Mouse (Mus musculus): Measurements from ENCODE around the gene Ap2b1.
"Not testable (repeated sequence)": the region's sequence is repeated elsewhere in the genome, so short reads cannot be mapped to it uniquely, and the experiment has no call there.

The Ap2b1 gene

GRCm38 (mm10) chr11:83298225-83299195 is at the start of gene Ap2b1:
TSS of gene Ap2b1 (plus strand) at chr11:83299024.
- in situ Hi-C loops (cut with MboI, MseI): no loop called here

- in situ Hi-C loops (cut with MboI, MseI): not testable (repeated sequence)
These were observed 41.6 kb upstream of the Ap2b1 start for GRCm38 (mm10) chr11:83257211-83257610.

- in situ Hi-C loops (cut with MboI, MseI): no loop called here
These were observed 36.2 kb upstream of the Ap2b1 start for GRCm38 (mm10) chr11:83262673-83263072.

DNA sequence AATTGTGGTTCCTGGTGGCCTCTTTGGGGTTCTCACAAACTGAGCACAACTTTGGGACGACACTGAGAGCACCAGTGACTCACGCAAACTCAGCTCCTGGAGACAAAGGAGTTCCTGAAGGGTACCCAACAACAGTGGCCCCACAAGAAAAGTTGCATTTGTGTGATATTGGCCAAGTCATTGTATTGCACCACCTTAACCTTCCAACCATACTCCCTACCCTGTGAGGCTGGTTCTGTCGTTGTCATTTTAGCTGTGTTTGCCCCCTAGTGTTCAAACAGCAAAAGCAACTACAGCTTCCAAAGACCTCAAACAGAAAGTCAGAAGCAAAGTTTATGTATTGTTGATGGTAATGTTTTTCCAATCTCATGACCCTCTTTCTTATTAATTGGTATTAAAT is 35.7 kb upstream of the Ap2b1 start:
- in situ Hi-C loops (cut with MboI, MseI): no loop called here

- in situ Hi-C loops (cut with MboI, MseI): no loop called here
These were observed 28.0 kb upstream of the Ap2b1 start for GRCm38 (mm10) chr11:83270842-83271150.

GRCm38 (mm10) chr11:83271151-83271950 is 27.5 kb upstream of the Ap2b1 start:
- in situ Hi-C loops (cut with MboI, MseI): no loop called here

DNA sequence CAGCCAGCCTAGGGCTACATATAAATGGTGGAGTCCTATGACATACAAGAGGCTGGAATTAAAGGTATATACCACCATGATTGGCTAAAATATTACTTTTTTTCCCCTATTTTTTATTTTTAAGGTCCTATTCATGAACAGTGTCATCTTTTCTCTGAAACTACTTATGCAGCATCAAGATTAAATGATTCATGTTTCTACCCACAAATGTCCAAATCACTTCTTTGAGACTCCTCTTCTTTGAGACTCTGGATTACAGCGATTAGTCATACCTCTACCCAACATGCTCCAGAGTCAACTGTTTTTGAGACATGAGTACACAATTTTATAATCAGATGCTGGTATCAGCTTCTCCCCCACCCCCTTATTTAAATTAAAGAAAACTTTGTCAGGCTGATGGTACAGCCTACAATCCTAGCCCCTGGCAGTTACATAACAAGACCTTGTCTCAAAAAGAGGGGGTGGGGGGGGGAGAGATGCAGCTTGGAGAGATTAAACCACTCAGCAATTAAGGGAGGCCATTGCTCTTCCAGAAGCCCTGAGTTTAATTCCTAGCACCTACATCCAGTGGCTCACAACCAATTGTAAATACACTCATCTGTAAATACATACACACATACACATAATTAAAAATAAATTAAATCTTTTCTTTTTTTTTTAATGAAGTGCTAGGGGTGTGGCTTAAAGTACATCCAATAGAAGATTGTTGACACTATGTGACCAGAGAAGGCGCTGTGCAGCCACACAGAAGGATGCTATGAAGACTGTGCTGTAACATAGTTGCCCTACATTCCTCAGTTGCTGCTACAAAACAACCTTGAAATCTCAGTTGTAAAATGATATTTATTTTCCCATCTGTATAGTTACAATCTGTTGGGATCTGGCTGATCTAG is 26.6 kb upstream of the Ap2b1 start:
- in situ Hi-C loops (cut with MboI, MseI): no loop called here

DNA sequence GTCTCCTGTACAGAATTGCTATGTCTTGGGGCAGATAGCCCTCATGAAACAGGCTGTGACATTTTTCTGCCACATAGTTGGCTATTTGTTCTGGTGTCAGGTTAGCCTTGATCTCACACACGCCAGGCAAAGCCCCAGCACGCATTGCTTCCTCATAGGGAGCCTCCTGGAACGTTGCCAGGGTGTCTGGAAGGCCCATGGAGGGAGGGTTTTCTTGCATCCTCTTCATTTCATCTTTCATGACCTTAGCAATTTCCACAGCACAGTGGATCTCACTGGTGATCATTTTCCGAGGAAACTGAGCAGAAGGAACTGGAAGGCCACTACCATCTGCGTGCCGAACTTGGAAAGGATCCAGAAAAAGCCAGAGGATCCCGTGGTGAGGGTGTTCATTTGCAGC is 22.6 kb upstream of the Ap2b1 start:
- in situ Hi-C loops (cut with MboI, MseI): no loop called here

DNA sequence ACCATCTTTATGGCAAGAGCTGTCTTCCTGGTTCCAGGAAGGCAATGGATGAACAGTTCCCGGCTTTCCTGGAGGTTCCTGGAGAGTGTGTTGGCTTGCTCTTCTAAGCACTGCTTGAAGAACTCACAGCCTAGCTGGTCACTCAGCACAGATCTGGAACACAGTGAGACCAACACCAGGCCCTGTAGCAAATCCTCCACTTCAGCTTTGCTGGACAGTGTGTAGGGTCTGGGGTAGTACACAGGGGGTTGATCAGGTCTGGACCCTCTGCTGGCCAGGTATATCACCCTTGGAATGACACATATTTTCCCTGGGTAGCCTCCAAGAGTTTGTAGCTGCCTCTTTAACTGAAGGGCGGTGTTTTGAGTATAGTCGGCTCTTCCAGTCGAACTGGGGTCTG is 19.8 kb upstream of the Ap2b1 start:
- in situ Hi-C loops (cut with MboI, MseI): no loop called here

DNA sequence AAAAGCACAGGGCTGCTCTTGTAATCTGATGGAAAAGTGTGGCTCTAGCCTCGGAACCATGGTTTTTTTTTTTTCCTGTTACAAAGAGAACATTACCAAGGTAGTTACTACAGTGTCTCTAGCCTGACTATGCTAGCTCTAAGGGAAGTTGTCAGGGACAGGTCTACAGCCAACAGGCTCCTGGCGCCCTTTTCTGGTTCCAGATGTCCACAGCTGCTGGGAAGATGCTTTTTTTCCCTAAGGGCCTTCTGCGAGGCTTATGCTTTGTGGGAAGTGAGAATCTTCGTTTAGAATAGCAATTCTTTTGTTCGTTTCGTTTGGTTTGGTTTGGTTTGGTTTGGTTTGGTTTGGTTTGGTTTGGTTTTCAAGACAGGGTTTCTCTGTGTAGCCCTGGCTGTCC is 19.1 kb upstream of the Ap2b1 start:
- in situ Hi-C loops (cut with MboI, MseI): no loop called here

GRCm38 (mm10) chr11:83282084-83282483 is 16.7 kb upstream of the Ap2b1 start:
- in situ Hi-C loops (cut with MboI, MseI): no loop called here

DNA sequence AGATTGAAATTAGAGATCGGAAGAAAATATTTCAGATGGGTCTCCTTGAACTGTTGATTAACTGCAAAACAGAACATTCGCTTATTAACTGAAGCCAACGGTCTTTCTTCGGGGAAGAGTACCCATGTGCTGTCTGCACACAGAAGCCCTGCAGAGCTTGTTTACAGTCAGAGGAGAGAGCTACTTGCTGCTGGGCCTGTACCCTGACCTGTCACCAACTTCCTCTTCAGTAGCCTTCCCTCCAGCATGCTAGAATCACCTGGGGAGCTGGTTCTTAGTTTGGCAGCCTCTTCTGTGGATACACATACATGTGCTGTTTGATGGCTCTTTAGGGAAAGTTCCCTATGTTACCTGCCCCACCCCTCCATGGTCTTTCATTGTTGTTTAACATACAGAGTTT is 13.2 kb upstream of the Ap2b1 start:
- in situ Hi-C loops (cut with MboI, MseI): no loop called here

GRCm38 (mm10) chr11:83286566-83286965 is 12.3 kb upstream of the Ap2b1 start, which contains the start of gene Slfn14:
TSS of gene Slfn14 (minus strand) at chr11:83286726.
- in situ Hi-C loops (cut with MboI, MseI): no loop called here

DNA sequence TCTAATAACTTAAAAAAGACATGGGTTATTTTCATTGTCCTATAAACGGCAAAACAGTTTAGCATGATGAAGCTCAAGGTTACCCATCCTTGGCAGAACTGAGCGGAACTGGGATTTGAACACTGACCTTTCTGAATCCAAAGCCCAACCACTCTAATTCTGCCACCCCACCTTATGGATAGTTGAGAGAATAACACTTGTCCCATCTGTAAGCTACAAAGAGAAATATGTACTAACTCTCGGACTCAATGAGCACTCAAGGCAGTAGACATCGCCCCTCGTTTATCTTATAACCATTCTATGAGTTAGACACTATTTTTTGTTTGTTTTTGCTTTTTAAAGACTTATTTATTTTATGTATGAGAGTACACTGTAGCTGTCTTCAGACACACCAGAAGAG is 9.8 kb upstream of the Ap2b1 start:
- in situ Hi-C loops (cut with MboI, MseI): no loop called here

DNA sequence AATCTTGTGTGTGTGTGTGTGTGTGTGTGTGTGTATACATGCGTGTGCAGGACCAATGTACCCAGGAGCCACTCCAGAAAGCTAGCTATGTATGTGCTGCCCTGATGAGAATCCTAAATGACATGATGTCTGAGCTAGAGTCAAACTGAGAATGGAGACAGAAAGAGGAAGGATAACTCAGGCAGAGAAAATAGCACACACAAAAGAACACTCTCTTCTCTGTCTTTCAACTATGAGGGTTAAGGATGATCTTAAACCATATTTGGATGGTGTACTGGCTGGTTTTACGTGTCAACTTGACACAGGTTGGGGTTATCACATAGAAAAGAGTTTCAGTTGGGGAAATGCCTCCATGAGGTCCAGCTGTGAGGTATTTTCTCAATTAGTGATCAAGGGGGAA is 9.2 kb upstream of the Ap2b1 start:
- in situ Hi-C loops (cut with MboI, MseI): no loop called here

DNA sequence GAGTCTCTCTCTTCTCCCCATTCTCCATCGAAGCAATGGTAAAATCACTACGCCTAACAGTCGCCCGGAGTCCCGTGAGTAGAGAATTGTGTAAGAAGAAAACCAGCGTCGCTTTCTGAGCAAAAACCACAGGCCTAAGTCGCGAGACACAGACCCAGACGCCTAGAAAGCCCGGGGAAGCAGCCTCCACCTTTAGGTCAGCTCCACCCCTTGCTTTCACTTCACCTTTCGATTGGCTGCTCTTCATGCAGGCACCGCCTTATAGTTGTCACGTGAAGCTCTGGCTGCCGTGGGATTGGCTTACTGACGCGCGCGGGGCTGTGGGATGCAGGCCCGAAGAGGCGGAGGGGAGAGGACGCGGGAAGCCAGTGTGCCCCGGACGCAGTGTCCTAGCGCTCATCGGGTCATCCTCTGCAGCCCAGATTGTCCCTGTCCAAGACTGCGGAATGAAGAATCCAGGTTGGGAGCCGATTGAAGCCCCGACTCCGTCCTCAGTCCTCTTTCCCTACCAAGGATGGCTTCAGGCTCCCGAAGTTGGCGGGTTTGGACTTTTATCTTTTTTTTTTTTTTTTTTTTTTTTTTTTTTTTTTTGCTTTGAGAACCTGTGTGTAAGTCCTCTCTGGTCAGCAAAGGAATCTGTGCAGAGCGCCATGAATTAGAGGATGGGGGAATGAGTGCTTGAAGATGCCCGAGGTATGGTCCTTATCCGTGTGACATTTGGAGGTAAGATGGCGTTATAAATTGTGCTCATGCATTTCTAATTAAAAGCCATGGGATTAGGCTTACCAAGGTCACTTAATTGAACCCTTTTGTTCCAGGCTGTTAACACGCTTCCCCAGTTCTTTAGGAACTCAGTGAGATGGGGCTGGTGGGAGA is 7.2 kb upstream of the Ap2b1 start:
- in situ Hi-C loops (cut with MboI, MseI): no loop called here

- in situ Hi-C loops (cut with MboI, MseI): no loop called here
These were observed 6.6 kb upstream of the Ap2b1 start for GRCm38 (mm10) chr11:83292251-83292587.

DNA sequence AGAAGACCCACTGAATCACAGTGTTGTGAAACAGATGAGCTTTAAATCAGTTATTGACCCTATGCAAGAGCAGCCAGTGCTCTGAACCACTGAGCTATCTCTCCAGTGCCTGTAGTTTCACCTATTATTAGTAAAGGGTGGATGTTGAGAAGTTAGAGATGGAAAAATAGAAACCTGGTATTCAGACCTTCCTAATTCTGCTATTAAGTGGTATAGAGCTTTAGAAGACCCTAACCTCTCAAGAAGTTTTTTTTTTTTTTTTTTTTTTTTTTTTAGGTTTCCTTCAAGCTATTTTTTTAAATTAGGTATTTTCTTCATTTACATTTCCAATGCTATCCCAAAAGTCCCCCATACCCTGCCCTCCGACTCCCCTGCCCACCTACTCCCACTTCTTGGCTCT is 5.6 kb upstream of the Ap2b1 start:
- in situ Hi-C loops (cut with MboI, MseI): no loop called here

- in situ Hi-C loops (cut with MboI, MseI): no loop called here
These were observed 4.7 kb upstream of the Ap2b1 start for GRCm38 (mm10) chr11:83294133-83294532.

DNA sequence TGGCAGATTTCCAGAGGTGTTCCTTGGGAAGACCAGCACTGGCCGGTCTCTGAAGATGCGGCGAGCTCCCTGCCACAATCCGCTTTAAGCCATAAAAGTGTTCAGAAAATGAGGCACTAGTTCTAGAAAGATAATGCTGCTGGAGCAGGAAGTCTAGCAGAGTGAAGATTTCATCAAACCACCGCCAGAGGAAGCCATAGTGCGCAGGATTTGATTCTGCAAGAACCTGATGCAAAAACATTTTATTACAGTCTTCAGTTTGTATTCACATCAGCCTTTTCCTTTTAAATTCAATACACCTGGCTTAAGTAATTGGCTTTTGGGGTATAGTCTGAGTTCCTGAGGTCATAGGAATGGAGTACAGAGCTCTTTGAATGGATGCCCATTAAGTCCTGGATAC is 1.0 kb upstream of the Ap2b1 start:
- in situ Hi-C loops (cut with MboI, MseI): no loop called here

DNA sequence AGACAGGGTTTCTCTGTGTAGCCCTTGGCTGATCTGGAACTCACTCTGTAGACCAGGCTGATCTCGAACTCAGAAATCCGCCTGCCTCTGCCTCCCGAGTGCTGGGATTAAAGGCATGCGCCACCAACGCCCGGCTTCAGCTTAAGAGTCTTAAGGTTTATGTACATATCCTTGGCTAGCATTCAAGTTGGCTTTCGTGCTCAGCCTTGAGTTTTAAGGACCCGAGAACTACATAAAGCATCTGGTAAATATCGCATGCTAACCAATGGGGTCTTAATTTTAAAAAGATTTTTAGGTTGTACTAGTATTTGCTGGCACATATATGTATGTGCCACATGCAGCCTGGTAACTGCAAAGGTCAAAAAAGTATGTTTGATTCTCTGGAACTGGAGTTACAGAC is 900 bp downstream of the Ap2b1 start:
- in situ Hi-C loops (cut with MboI, MseI): no loop called here
